Mouse (Mus musculus) kidney, adult 9 months (tissue): ENCODE results near the gene She.
"Not testable (repeated sequence)": the region's sequence is repeated elsewhere in the genome, so short reads cannot be mapped to it uniquely, and the experiment has no call there.

Source experiments
- DNase-seq: peaks from one replicate; pipeline ENCODE4 v3.0.0; 2022

The She gene

GRCm38 (mm10) chr3:89830815-89831591 is at the start of gene She:
She (plus strand) TSS chr3:89831370.
- peak; percentile 29 for DNase-seq

DNA sequence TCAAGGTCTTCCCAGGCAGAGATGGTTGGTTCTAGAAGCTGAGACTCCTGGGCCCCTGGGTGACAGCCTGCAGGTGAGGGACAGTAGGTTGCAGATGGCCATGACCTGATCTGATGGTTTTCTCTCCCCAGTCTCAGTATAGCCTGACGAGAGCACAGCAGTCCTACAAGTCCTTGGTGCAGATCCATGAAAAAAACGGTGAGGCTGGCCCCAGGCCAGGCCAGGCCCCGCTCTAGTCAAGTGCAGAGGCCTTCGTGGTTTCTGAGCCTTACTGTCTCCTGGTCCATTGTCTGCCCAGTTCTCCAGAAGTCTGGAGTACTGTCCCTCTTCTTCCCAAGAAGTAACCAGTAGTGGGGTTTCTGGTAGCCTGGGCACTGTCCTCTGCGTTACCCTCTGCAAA is 49.5 kb upstream of the She start:
- DNase-seq, result no peak

DNA sequence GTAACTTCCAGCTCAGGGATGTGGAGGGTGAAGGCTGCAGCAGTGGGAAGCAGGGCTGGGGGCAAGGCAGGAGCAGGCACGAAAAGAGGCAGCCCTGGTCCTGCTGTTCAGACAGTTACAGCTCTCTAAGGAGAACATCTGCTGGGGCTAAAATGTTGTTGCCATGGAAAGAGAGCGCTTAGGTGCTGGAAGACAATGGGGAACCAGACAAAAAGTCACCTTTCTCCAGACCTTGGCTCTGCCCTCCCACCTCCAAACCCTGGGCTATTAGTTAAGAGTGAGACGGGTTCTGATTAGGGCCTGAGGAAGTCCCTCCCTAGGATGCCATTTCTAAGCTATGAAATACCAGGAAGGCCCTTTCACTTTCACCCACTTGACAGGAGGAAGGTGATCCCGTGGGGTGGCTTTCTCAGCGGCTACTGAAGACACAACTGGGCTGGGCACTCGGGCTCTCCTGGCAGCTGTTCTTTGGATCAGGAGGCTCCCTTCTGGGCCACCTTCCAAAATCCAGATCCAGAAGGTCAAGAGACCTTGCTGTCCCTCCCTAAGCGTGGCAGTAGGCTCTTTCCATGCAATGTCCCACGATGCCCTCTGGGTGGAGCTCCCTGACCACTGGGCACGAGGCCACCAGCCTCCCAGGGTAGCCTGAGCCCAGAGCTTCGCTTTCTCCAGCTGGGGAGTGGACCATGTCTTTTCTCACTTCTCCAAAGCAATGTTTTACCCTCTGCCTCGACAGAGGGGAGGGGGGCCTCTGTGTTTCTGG is 46.0 kb upstream of the She start:
- peak; percentile 93 for DNase-seq

DNA sequence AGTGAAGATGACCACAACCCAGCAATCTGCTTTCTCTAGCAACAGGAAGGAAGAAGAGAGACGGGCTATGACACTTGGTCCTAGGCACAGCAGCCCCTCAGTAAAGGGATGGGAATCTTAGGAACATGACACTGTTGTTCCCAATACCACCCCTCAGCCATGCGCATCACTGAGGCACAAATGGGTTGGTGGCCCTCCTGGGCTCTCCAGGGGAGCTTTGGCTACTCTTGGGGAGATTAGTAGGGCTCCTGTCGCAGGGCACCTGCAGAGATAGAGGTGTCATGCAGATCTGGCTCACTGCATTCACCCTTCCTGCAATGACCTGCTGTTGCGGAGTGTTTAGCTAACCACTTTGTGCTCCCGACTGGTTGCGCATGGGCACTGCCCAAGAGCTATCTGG is 44.9 kb upstream of the She start:
- DNase-seq, result no peak

- DNase-seq, result no peak
Measured at GRCm38 (mm10) chr3:89788680-89789352, 42.4 kb upstream of the She start.

DNA sequence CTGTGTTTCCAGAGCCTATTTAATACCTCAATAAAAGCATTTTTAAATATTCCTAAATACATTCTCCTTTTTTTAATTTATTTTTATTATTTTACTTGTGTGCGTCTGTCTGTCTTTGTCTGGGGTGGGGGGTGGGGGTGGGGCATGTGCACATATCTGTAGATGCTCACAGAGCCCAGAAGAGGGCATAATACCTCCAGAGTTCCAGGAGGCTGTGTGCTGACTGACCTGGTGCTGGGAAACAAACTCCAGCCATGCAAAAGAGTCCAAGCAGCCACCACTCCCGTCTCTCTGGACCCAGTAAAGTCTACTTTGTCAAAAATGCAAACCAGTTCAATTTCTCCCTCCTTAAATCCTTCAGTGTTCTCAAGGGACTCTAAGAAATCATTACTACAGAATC is 36.6 kb upstream of the She start:
- no peak for DNase-seq

- DNase-seq, result no peak
Measured at GRCm38 (mm10) chr3:89795746-89796145, 35.4 kb upstream of the She start.

- peak; percentile 18 for DNase-seq
Measured at GRCm38 (mm10) chr3:89796358-89796757, 34.8 kb upstream of the She start.

DNA sequence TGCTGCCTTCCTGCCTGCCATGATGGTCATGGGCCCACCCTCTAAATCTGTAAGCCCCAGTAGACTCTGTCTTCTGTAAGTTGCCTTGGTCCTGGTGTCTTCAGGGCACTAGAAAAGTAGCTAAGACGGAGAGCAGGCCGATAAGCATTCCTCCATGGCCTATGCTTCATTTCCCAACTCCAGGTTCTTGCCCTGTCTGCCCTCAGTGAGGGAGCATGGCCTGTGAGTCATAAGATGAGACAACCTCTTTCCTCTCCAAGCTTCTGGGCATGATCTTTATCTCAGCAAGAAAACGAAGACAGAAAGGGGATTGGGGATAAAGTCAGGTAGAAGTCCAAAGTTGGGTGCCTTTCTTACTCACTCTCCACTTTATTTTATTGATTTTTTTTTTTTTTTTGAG is 32.7 kb upstream of the She start:
- DNase-seq, result no peak

DNA sequence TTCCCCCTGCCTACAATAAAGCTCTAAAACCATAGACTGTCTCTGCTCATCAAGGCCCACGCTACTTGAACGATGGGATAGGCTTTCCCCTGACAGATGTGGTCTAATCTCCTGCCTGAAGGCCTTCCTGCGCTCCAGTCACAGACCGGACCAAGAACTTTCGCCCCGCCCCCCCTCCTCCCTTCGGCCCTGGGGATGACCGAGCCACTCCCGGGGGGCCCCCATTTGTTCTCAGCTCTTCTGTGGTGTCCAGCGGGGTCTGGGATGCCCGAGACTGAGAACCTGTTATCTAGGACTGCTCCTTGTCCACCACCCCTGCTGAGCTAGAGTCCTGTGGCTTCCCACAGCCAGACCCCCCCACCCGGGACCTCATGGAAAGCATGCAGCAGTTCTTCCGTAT is 31.7 kb upstream of the She start:
- DNase-seq, result no peak

DNA sequence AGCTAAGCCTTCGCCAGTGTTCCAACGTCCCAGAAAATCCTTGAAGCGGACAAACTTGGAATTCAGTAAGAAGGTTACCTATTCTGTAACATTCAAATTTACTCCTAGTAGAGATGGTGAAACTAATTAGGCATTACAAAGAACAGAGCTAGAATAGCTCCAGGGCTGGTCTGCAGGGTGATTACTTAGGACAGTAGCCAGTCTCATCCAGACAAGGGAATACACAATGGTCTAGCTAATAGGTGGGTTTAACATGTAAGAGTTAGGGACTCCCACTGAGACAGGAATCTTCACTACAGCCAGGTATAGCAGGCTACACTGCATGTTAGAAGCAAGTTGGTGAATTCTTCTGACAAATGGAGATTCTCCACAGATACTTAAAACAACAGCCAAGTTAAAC is 31.1 kb upstream of the She start:
- DNase-seq, result not testable (repeated sequence)

DNA sequence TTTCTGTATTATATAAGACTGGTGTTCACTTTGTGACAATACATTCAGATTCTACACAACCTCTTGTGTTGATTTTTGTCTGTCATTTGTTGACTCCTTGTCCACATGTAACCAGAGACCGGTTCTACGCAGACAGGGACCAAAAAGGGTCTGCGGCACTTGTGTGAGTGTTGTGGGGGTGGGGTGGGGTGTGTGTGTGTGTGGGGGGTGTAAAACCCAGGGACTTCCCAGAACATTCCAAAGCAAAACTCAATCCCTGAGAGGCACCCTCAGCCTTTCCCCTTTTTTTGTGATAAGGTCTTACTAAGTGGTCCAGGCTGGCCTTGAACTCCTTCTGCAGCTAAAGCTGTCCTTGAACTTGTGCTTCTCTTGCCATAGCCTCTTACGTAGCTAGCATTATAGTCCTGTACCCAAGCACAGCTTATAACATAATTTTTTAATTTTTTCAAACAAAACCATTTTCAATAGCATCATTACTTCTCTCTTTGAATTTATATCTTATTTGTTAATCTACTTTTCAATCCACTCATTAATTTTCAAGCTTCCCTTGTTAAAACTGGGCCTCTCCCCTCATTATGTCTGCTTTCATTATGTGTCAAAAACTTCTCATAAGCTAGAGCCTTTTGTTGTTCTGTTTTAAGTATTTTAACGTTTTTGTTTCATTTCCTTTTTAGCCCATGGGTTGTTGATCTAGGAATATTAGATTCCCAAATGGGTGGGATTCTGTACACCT is 30.2 kb upstream of the She start:
- no peak for DNase-seq

DNA sequence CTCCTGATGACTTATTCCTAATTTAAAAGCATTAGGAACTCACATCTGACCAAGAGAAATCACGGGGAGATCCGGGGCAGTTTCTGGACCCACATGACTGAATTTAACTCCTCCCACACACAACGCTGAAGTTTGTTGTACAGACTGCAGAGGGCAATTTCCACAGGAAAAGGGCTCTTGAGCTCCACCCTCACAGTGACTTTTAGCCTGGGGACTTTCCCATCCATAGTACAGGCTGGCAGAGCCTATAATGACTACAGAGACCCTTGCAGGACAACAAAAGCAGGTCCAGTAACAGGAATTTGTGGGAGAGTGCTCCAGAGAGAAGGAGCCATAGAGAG is 29.7 kb upstream of the She start:
- peak; percentile 53 for DNase-seq

GRCm38 (mm10) chr3:89802876-89803275 is 28.3 kb upstream of the She start:
- no peak for DNase-seq

DNA sequence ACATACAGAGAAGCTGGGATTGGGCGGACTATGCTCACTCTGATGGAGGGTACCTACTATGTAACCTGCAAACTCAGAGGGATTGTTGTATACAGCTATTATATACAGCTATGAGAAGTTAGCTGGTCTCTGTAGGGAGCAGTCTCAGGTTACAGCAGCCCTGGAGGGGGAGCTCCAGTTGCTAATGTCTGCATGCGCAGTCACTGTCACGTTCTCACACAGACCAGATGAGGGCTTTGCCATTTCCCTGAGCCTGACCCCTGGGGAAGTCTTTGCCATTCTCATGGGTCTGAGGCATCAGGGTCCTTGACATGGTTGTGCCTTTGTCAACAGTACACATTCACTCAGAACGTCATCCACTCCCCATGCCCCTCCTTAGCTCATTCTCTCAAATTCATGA is 26.0 kb upstream of the She start:
- DNase-seq, result no peak

- no peak for DNase-seq
Measured at GRCm38 (mm10) chr3:89806751-89807150, 24.4 kb upstream of the She start.

GRCm38 (mm10) chr3:89807171-89807570 is 24.0 kb upstream of the She start:
- DNase-seq, result no peak

DNA sequence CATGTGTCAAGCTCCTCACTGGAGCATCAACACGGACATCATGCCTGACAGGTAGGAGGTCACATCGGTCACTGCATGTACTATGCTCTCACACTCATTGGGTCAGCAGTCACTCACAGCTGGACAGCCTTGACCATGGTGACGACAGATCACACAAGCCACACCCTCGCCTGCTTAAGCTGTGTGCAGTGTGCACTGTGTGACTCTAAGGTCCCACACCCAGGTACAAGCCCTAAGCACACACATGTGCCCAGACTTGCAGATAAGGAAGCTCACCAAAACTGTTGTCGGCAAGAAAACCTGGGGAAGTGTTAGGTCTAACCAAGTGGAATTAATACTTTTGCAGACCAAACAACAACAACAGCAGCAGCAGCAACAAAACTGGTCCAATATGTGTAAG is 23.3 kb upstream of the She start:
- DNase-seq, result no peak

DNA sequence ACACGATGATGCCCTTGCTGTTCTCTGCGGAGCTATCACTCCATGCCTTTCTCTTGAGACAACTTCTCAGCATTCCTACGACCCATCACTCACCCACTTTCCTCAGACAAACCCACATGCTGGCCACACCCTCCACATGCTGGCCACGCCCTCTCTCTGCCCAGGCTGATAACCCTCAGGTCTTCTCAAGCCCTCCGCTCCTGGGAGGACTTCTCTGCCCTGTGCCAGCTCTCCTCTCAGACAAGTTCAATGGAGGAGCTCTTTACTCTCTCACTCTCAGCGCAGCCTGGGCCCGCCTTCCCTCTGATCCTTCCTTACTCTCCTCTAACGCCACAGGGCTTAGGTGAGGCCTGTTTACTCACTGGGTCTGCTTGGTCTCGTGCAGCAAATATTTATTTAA is 22.5 kb upstream of the She start:
- DNase-seq, result no peak

DNA sequence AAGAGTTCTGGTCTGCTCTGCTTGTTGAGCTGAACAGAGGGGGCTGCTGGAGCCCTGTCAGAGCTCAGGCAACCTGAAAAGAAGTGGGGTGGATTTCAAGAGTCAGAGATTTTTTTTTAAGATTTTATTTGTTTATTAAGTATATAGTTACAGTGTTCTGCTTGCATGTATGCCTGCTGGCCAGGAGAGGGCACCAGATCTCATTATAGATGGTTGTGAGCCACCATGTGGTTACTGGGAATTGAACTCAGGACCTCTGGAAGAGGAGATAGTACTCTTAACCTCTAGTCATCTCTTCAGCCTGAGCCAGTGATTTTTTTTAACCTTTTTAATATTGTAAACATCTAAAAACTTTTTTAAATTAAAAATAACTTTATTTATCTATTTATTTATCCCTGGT is 20.3 kb upstream of the She start:
- no peak for DNase-seq

DNA sequence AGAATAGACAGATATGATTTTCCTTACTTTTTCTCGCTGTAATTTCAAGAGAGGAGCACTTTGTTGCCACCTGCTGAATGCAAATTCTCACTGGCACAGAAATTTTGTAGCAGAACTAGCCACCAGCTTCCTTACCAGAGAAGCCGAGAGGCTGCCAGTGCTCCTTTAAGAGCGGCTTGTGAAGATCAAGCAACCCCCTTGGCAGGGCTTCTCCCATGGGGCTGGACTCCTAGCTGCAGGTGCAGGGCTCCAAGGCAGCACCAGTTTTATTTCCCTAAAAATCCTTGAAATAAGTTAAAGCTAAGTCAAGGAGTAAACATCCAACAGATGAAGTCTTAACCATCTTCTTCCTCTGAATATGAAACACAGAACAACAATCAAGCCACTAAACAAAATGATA is 19.0 kb upstream of the She start:
- DNase-seq, result no peak

- no peak for DNase-seq
Measured at GRCm38 (mm10) chr3:89814051-89814450, 17.1 kb upstream of the She start.

DNA sequence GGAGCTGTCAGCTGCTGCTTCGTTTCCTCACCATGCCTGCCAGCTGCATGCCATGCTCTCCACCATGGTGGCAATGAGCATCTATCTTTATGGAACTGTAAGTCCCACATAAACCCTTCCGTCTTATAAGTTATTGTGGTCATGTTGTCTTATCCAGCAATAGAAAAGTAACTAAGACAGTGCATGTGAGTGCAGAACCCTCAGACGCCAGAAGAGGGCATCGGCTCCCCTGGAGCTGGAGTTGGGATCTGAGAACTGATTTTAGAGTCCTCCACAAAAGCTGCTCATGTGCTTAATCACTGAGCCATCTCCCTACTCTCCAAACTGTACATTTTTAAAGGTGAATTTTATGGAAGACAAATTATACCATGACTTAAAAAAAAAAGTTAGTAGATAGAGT is 14.1 kb upstream of the She start:
- peak; percentile 53 for DNase-seq
